Mouse (Mus musculus) frontal cortex, adult 2 months (tissue): Measurements from ENCODE around the gene Ppp1r10. TPM values are rescaled to one million over a fixed set of nuclear protein-coding genes. Genes with fewer than 3 reads are reported as not detected.

Experiments
- DNase-seq, 2 experiments: peaks; one replicate each; pipeline ENCODE4 v3.0.0; 2022; ENCODE audit warnings: low spot score in 1 of 2; ENCODE audit errors: extremely low spot score in 1 of 2
- polyA plus RNA-seq: library from polyadenylated mRNA; depleted of rRNA; stranded (reverse); fragments of >200 nt; gene quantifications from 2 replicates; pipeline ENCODE4 v1.2.3, GENCODE M21; 2012; rRNA removed

Ppp1r10 gene
- polyA plus RNA-seq, 1 experiment = 39.3 TPM

- DNase-seq = peak; percentile 89 to 92
These were observed 63.4 kb downstream of the Ppp1r10 start, which contains the start of the genes Gnl1 and Prr3 for GRCm38 (mm10) chr17:35979401-35980362. TSS of gene Gnl1 (plus strand) at chr17:35979851. TSS of gene Prr3 (minus strand) at chr17:35980236.

- DNase-seq = peak in 1 of 2 experiments; percentile 48
These were observed 64.1 kb downstream of the Ppp1r10 start for GRCm38 (mm10) chr17:35980363-35980754.

GRCm38 (mm10) chr17:35981776-35982175 is 65.5 kb downstream of the Ppp1r10 start:
- no peak for DNase-seq

Other genes with a start within 250 kb of the Ppp1r10 start
- gene Vars2, start 248.8 kb upstream of the Ppp1r10 start, polyA plus RNA-seq = 34.1 and 36.7 TPM in 2 replicates
- 26.2 and 26.6 TPM in 2 replicates for gene Gtf2h4, start 242.7 kb upstream of the Ppp1r10 start, polyA plus RNA-seq
- 46.6 and 46.8 TPM in 2 replicates for gene Ddr1, start 211.8 kb upstream of the Ppp1r10 start, polyA plus RNA-seq
- gene Ier3, start 94.8 kb upstream of the Ppp1r10 start, polyA plus RNA-seq = 11.2 and 14.5 TPM in 2 replicates
- 178 and 209 TPM in 2 replicates for gene Flot1, start 93.2 kb upstream of the Ppp1r10 start, polyA plus RNA-seq
- 447 and 519 TPM in 2 replicates for gene Tubb5, start 78.1 kb upstream of the Ppp1r10 start, polyA plus RNA-seq
- gene Mdc1, start 74.9 kb upstream of the Ppp1r10 start, polyA plus RNA-seq = 9.9 and 11.0 TPM in 2 replicates
- gene Nrm, start 55.1 kb upstream of the Ppp1r10 start, polyA plus RNA-seq = 8.8 and 9.0 TPM in 2 replicates
- 12.6 and 13.0 TPM in 2 replicates for gene Ppp1r18, start 50.8 kb upstream of the Ppp1r10 start, polyA plus RNA-seq
- 42.6 and 50.6 TPM in 2 replicates for gene Dhx16, start 36.6 kb upstream of the Ppp1r10 start, polyA plus RNA-seq
- 107 and 119 TPM in 2 replicates for gene 2310061I04Rik, start 19.0 kb upstream of the Ppp1r10 start, polyA plus RNA-seq
- gene Atat1, start 6.4 kb upstream of the Ppp1r10 start, polyA plus RNA-seq = 103 and 109 TPM in 2 replicates
- gene Mrps18b, start within 50 bp of the Ppp1r10 start, polyA plus RNA-seq = 54.6 and 55.9 TPM in 2 replicates
- 96.8 and 101 TPM in 2 replicates for gene Abcf1, start 53.3 kb downstream of the Ppp1r10 start, polyA plus RNA-seq
- 132 and 136 TPM in 2 replicates for gene Gnl1, start 63.4 kb downstream of the Ppp1r10 start, polyA plus RNA-seq
- 53.1 and 53.2 TPM in 2 replicates for gene Prr3, start 63.8 kb downstream of the Ppp1r10 start, polyA plus RNA-seq
- gene H2-T24, start 104.1 kb downstream of the Ppp1r10 start, polyA plus RNA-seq = 2.0 TPM in 2 replicates
- gene H2-T23, start 116.4 kb downstream of the Ppp1r10 start, polyA plus RNA-seq = 19.8 and 22.8 TPM in 2 replicates
- 21.6 and 23.0 TPM in 2 replicates for gene H2-T22, start 126.3 kb downstream of the Ppp1r10 start, polyA plus RNA-seq
- gene Gm6034, start 126.5 kb downstream of the Ppp1r10 start, polyA plus RNA-seq = not detected in 2 replicates
- 0.18 and 0.99 TPM in 2 replicates for gene Gm11127, start 141.9 kb downstream of the Ppp1r10 start, polyA plus RNA-seq
- gene Gm19684, start 205.2 kb downstream of the Ppp1r10 start, polyA plus RNA-seq = 0.06 TPM in 1 of 2 replicates, not detected in the other
- not detected in 2 replicates for gene Gm7030, start 213.0 kb downstream of the Ppp1r10 start, polyA plus RNA-seq